Mouse (Mus musculus) heart, embryonic 14.5 days (tissue): ENCODE measurements at regions not wholly inside any gene's neighbourhood (a gene's known extent, or its start where the extent isn't known, plus 50 kb on each side); places are given as distances from the start of the nearest gene placed in this dataset.
A peak's percentile ranks its signal among the peaks of the same experiment; 100 is the strongest.
"Not testable (repeated sequence)": the region's sequence is repeated elsewhere in the genome, so short reads cannot be mapped to it uniquely, and the experiment has no call there.

ENCODE experiments used
- ATAC-seq: fragments of 200-750 bp; cut with Nextera tagmentation; 2 replicates; pipeline ENCODE4 v1.8.0; 2017; ENCODE audit warnings: low read depth, moderate TSS enrichment; ENCODE audit not compliant: insufficient number of reproducible peaks, insufficient read depth, low FRiP score
- H3K27ac ChIP-seq, 2 experiments: fragments of 200-500 bp in 1 of 2; fragments of 300-500 bp in 1 of 2; sonication (generic) in 1 of 2; replicated peaks in 1 of 2; 2 replicates each; pipeline ENCODE4 v1.5.1; 2012 to 2014; ENCODE audit warnings: low read depth in 2 of 2, low read length in 2 of 2, control low read depth in 1 of 2, mild to moderate bottlenecking in 1 of 2, mixed read lengths in 1 of 2; ENCODE audit not compliant: control insufficient read depth in 1 of 2, insufficient read depth in 1 of 2
- H3K27me3 ChIP-seq: fragments of 300-500 bp; sonication (generic); 2 replicates; pipeline ENCODE4 v1.6.1; 2014; ENCODE audit warnings: mild to moderate bottlenecking, low read length, control low read depth; ENCODE audit not compliant: control insufficient read depth, insufficient read depth
- H3K36me3 ChIP-seq: fragments of 300-500 bp; sonication (generic); 2 replicates; pipeline ENCODE4 v1.6.1; 2014; ENCODE audit warnings: mild to moderate bottlenecking, control low read depth, low read length, mixed read lengths; ENCODE audit not compliant: control insufficient read depth, insufficient read depth
- H3K4me1 ChIP-seq, 2 experiments: fragments of 200-500 bp in 1 of 2; fragments of 300-500 bp in 1 of 2; sonication (generic) in 1 of 2; 2 replicates each; pipeline ENCODE4 v1.6.1; 2012 to 2014; ENCODE audit warnings: low read length in 2 of 2, control low read depth in 1 of 2, mixed read lengths in 1 of 2; ENCODE audit not compliant: control insufficient read depth in 2 of 2, insufficient read depth in 2 of 2
- H3K4me2 ChIP-seq: fragments of 300-500 bp; sonication (generic); 2 replicates; pipeline ENCODE4 v1.6.1; 2014; ENCODE audit warnings: mild to moderate bottlenecking, low read length
- H3K4me3 ChIP-seq, 2 experiments: fragments of 200-500 bp in 1 of 2; fragments of 300-500 bp in 1 of 2; sonication (generic) in 1 of 2; 2 replicates each; pipeline ENCODE4 v1.5.1; 2012 to 2014; ENCODE audit warnings: low read length in 2 of 2, mild to moderate bottlenecking in 2 of 2, control low read depth in 1 of 2, low read depth in 1 of 2, moderate library complexity in 1 of 2; ENCODE audit not compliant: control insufficient read depth in 1 of 2, insufficient read depth in 1 of 2
- H3K9ac ChIP-seq: fragments of 300-500 bp; sonication (generic); 2 replicates; pipeline ENCODE4 v1.6.1; 2014; ENCODE audit warnings: mild to moderate bottlenecking, low read length
- H3K9me3 ChIP-seq: fragments of 300-500 bp; sonication (generic); 2 replicates; pipeline ENCODE4 v1.6.1; 2016; ENCODE audit warnings: low read length, control low read depth; ENCODE audit not compliant: control insufficient read depth
- WGBS: fragments of 180-500 bp; shearing (Covaris S2); extraction: QIAGEN DNeasy Blood & Tissue Kit; methylation state at CpG from one replicate; pipeline ENCODE4 v1.1.7; 2014; 5-methylcytosine and 5-hydroxymethylcytosine counted together

DNA sequence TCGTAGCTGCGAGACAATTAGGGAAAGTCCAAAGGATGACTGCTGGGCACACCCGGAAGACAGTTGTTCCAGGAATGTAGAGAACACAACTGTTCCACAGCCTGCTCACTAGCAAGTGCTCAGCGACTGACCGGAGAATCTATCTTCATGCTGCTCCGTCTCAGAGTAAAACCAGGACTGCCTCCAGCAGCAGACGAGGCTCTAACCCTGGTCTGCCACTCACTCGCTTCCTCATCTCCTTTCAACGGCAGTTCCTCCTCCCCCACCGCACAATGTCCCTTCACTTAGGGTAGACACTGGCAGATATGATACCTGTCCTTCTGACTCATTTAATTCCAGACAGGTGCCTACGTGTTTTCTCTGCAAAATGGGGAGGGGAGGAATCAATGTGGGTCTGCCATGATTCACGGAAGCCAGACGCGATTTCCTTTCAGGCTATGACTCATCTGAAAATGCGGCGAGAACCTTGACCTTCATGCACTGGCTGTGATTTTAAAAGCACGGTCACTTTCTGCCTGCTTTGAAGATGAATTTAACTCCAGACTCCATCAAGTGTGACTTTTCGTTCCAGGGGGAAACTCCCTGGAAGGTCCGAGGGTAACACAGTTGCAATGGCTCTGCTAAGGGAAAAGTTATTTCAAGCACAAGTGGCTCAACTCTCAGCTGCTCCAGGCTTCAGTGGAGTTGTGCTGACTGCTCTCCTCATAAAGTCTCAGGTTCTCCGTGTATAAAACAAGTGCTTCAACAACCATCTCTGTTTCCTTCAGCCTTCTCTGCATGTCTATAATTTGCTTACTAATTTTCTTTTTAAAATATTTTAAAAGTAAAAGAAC lies 142.4 kb upstream of the Spin1 start:
- no peak for ATAC-seq
- Histone ChIP-seq H3K27ac (no peak overlapping the region), H3K4me3 (peak overlapping the region; percentile 24 to 34), H3K9me3 (no peaks in the 10 kb centered on the region), H3K36me3 (no peaks in the 10 kb centered on the region), H3K9ac (peak overlapping the region; percentile 56), H3K4me2 (peak overlapping the region; percentile 64), H3K27me3 (no peaks in the 10 kb centered on the region; the same call in 1 of the 2 replicates), H3K4me1 (peaks cover 0 to 6% of the 10 kb centered on the region in 2 experiments; a peak in 2 of 4 replicates)
- WGBS = 19% methylated on average over 20 of the region's 20 CpGs

DNA sequence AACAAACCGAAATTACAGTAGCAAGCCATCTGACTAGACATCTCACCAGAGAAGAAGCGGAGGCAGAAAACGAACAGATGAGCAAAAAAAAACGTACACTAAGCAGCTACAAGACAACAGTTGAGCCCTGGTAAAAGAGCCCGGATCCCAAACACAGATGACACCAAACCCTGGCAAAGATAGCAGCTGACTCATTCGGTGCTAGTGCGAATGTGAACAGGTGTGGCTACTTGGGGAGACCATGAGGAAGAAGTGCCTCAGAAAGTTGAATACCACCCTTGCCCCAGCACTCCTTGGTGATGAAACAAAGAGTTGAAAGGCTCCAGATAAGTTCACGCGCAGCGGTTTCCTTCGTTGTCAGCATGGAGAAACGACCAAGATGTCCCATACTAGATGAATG lies 139.8 kb upstream of the Spin1 start:
- H3K36me3 ChIP-seq = no peaks in the 10 kb centered on the region

GRCm38 (mm10) chr13:50964070-50964469 lies 136.6 kb upstream of the Spin1 start:
- Histone ChIP-seq H3K9ac (no peak overlapping the region), H3K27ac (no peak overlapping the region), H3K4me3 (no peak overlapping the region), H3K9me3 (no peaks in the 10 kb centered on the region), H3K4me1 (no peaks in the 10 kb centered on the region; a peak in 1 of 4 replicates), H3K27me3 (no peaks in the 10 kb centered on the region), H3K36me3 (no peaks in the 10 kb centered on the region), H3K4me2 (no peak overlapping the region)
- no peak for ATAC-seq
- 69% methylated on average over 9 of the region's 9 CpGs for WGBS

More for the DNA sequence above, 139.8 kb upstream of the Spin1 start:
- Histone ChIP-seq H3K9me3 (no peaks in the 10 kb centered on the region), H3K9ac (no peak overlapping the region), H3K27ac (no peak overlapping the region), H3K4me2 (no peak overlapping the region), H3K27me3 (no peaks in the 10 kb centered on the region; the same call in 1 of the 2 replicates), H3K4me3 (no peak overlapping the region), H3K4me1 (peaks cover 0 to 6% of the 10 kb centered on the region in 2 experiments; a peak in 2 of 4 replicates)
- no peak for ATAC-seq
- WGBS = 65% methylated on average over 12 of the region's 12 CpGs

DNA sequence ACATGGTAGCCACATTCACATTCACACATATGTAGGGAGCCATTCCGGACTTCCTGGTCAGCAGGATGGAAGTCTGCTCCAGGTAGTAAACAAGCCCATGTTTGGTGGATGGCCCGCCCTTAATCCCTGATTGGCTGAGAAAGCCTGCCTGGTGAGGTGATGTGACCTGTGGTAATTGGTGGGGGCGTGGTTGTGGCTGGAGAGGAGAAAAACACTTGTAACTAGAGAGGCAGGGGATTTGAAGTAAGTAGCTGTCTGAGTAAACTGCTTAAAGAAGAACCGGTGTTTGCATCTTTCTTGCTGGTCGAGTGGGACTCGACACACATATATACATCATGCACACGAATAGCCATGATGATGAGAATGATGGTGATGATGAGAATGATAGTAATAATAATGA lies 135.6 kb upstream of the Spin1 start:
- not testable (repeated sequence) for H3K27me3 ChIP-seq, H3K4me3 ChIP-seq, ATAC-seq, H3K9ac ChIP-seq, H3K4me2 ChIP-seq, H3K36me3 ChIP-seq, H3K27ac ChIP-seq, H3K4me1 ChIP-seq, H3K9me3 ChIP-seq
- 66% methylated on average over 7 of the region's 7 CpGs for WGBS

- H3K27me3 ChIP-seq = no peaks in the 10 kb centered on the region
- H3K9me3 ChIP-seq = no peaks in the 10 kb centered on the region
- H3K27ac ChIP-seq = no peak overlapping the region
- no peaks in the 10 kb centered on the region; a peak in 1 of 4 replicates for H3K4me1 ChIP-seq
- 56% methylated on average over 4 of the region's 4 CpGs for WGBS
- no peak overlapping the region for H3K4me2 ChIP-seq
- no peak overlapping the region for H3K4me3 ChIP-seq
- H3K36me3 ChIP-seq = no peaks in the 10 kb centered on the region
- H3K9ac ChIP-seq = no peak overlapping the region
- no peak for ATAC-seq
These were observed 135.0 kb upstream of the Spin1 start for GRCm38 (mm10) chr13:50965678-50966077.

GRCm38 (mm10) chr13:50966826-50967225 lies 133.9 kb upstream of the Spin1 start:
- H3K9me3 ChIP-seq = no peaks in the 10 kb centered on the region
- H3K4me3 ChIP-seq = no peak overlapping the region
- H3K4me1 ChIP-seq = no peaks in the 10 kb centered on the region; a peak in 1 of 4 replicates
- H3K4me2 ChIP-seq = no peak overlapping the region
- ATAC-seq = no peak
- no peaks in the 10 kb centered on the region for H3K27me3 ChIP-seq
- H3K27ac ChIP-seq = no peak overlapping the region
- no peak overlapping the region for H3K9ac ChIP-seq
- no peaks in the 10 kb centered on the region for H3K36me3 ChIP-seq
- 53% methylated on average over 2 of the region's 2 CpGs for WGBS

GRCm38 (mm10) chr13:50973379-50973778 lies 127.3 kb upstream of the Spin1 start:
- WGBS = 50% methylated on average over 8 of the region's 8 CpGs

More at GRCm38 (mm10) chr13:50973379-50973778, 127.3 kb upstream of the Spin1 start:
- no peaks in the 10 kb centered on the region for H3K27me3 ChIP-seq
- no peaks in the 10 kb centered on the region for H3K9me3 ChIP-seq
- H3K4me2 ChIP-seq = no peak overlapping the region
- ATAC-seq = no peak
- H3K27ac ChIP-seq = no peak overlapping the region
- no peaks in the 10 kb centered on the region for H3K4me1 ChIP-seq
- no peaks in the 10 kb centered on the region for H3K36me3 ChIP-seq
- no peak overlapping the region for H3K9ac ChIP-seq
- H3K4me3 ChIP-seq = no peak overlapping the region
